Comparison of ENCODE assay signal across 9 mouse cellular contexts in the genomic region with DNA sequence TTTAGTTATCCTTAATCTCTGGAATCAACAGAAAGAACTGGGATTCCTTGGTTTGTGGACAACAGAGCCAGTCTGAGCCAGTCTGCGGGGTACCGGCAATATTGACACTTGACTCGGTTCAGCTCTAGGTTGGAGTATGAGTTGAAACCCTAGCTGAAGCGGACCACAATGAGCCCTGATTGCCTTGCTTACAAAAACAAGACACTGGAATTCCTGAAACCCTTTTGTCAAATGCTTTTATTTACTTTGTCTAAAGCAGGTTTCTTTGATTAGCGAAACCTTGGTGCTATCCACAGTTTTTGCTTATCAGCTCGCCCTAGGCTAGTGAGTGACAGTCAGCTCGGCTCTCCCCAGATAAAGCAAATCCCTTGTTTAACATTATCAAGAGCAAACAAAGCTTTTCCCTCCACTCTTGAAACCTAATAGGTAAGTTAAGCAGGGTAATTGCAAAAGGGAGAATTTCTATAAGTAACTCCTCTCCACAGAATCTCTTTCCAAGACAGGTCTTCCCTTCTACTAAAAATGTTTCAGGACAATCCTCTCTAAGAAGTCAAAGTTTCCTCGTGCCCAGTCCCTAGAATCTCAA.
DNase-seq lines count a peak whose midpoint lies in the region; ATAC-seq and TF ChIP-seq lines count a peak whose summit lies in the region.
"Had no signal": no experiment of that assay in that cellular context is flagged by ENCODE, and none has a peak within 500 bp of the region (broad histone marks: within the 10 kb centered on the region; RNA-seq: fewer than 3 reads in every experiment).

No protein-coding gene starts in this region.

- peak overlapping the region; percentile 81; the same call in 1 of the 2 replicates for H3K9ac ChIP-seq in kidney, postnatal 0 days (ENCODE audit: low read depth, low read length)
- H3K9ac ChIP-seq in embryonic facial prominence, embryonic 14.5 days (ENCODE audit: low read depth, low read length), result peak overlapping the region; percentile 58
- no peak overlapping the region for H3K9ac ChIP-seq in intestine, embryonic 16.5 days (ENCODE audit: low read depth, low read length)
- H3K9ac ChIP-seq in neural tube, embryonic 14.5 days (replicated peaks; ENCODE audit: low read depth, low read length), result peak overlapping the region; percentile 32; the same call in 1 of the 2 replicates

- no peak for TF ChIP-seq CTCF in kidney, postnatal 0 days (IDR thresholded peaks at IDR 0.05; ENCODE audit: low read depth)

- H3K4me3 ChIP-seq in kidney, postnatal 0 days (replicated peaks; ENCODE audit: low read depth, low read length), result peak overlapping the region; percentile 53
- peak overlapping the region; percentile 67 for H3K4me3 ChIP-seq in embryonic facial prominence, embryonic 14.5 days (ENCODE audit: low read depth, low read length)
- peak overlapping the region; percentile 59 for H3K4me3 ChIP-seq in intestine, embryonic 16.5 days (ENCODE audit: low read length)
- peak overlapping the region; percentile 60 for H3K4me3 ChIP-seq in neural tube, embryonic 14.5 days (ENCODE audit: low read depth, low read length)
- H3K4me3 ChIP-seq: megakaryocyte, embryonic 14.5 days had no signal

- 0 out of 2 replicates have a peak, but pooled peaks cover 12% of the 10 kb centered on the region for H3K4me1 ChIP-seq in kidney, postnatal 0 days (replicated peaks; ENCODE audit: insufficient read depth, low read length)
- peaks cover 23% of the 10 kb centered on the region; the same call in 1 of the 2 replicates for H3K4me1 ChIP-seq in embryonic facial prominence, embryonic 14.5 days (ENCODE audit: control insufficient read depth, insufficient read depth, low read length)
- peaks cover 7% of the 10 kb centered on the region for H3K4me1 ChIP-seq in intestine, embryonic 16.5 days (ENCODE audit: control insufficient read depth, insufficient read depth, low read length)
- peaks cover 17% of the 10 kb centered on the region for H3K4me1 ChIP-seq in neural tube, embryonic 14.5 days (ENCODE audit: control insufficient read depth, insufficient read depth, low read length)

- no peak for DNase-seq in kidney, postnatal 0 days (ENCODE audit: low spot score)
- no peak for DNase-seq in kidney, adult 8-10 months
- DNase-seq in embryonic facial prominence, embryonic 14.5 days (ENCODE audit: low spot score), result peak; percentile 61
- DNase-seq in urinary bladder, adult 2 months (ENCODE audit: low spot score), result no peak
- no peak for DNase-seq in layer of hippocampus, adult 9-10 months (ENCODE audit: low spot score)
- DNase-seq in thymus, postnatal 4 days, result no peak

- H3K4me2 ChIP-seq in kidney, postnatal 0 days (ENCODE audit: low read length), result peak overlapping the region; percentile 70
- peak overlapping the region; percentile 85 for H3K4me2 ChIP-seq in embryonic facial prominence, embryonic 14.5 days (ENCODE audit: low read depth, low read length)
- peak overlapping the region; percentile 77 for H3K4me2 ChIP-seq in intestine, embryonic 16.5 days (ENCODE audit: low read depth, low read length)
- H3K4me2 ChIP-seq in neural tube, embryonic 14.5 days (ENCODE audit: low read depth, low read length), result peak overlapping the region; percentile 82

- peak overlapping the region; percentile 27; the same call in 1 of the 2 replicates for H3K27ac ChIP-seq in kidney, postnatal 0 days
- H3K27ac ChIP-seq in embryonic facial prominence, embryonic 14.5 days (replicated peaks; ENCODE audit: low read depth, low read length), result peak overlapping the region; percentile 58
- no peak overlapping the region for H3K27ac ChIP-seq in intestine, embryonic 16.5 days (ENCODE audit: low read length)
- no peak overlapping the region for H3K27ac ChIP-seq in neural tube, embryonic 14.5 days (ENCODE audit: low read depth, low read length)

- no peaks in the 10 kb centered on the region for H3K36me3 ChIP-seq in kidney, postnatal 0 days (ENCODE audit: insufficient read depth, low read length)
- no peaks in the 10 kb centered on the region for H3K36me3 ChIP-seq in embryonic facial prominence, embryonic 14.5 days (ENCODE audit: control insufficient read depth, insufficient read depth, low read length)
- H3K36me3 ChIP-seq in intestine, embryonic 16.5 days (ENCODE audit: control insufficient read depth, insufficient read depth, low read length), result no peaks in the 10 kb centered on the region
- H3K36me3 ChIP-seq in neural tube, embryonic 14.5 days (ENCODE audit: control insufficient read depth, insufficient read depth, low read length), result no peaks in the 10 kb centered on the region

- no peaks in the 10 kb centered on the region for H3K27me3 ChIP-seq in kidney, postnatal 0 days (ENCODE audit: insufficient read depth, low read length)
- H3K27me3 ChIP-seq in embryonic facial prominence, embryonic 14.5 days (replicated peaks; ENCODE audit: control insufficient read depth, insufficient read depth, low read length), result no peaks in the 10 kb centered on the region
- no peaks in the 10 kb centered on the region; the same call in 1 of the 2 replicates for H3K27me3 ChIP-seq in intestine, embryonic 16.5 days (replicated peaks; ENCODE audit: control insufficient read depth, insufficient read depth, low read length)
- no peaks in the 10 kb centered on the region for H3K27me3 ChIP-seq in neural tube, embryonic 14.5 days (ENCODE audit: control insufficient read depth, insufficient read depth, low read length)

- no peaks in the 10 kb centered on the region for H3K9me3 ChIP-seq in kidney, postnatal 0 days (replicated peaks; ENCODE audit: low read length)
- no peaks in the 10 kb centered on the region for H3K9me3 ChIP-seq in embryonic facial prominence, embryonic 14.5 days (ENCODE audit: control insufficient read depth, low read length)
- H3K9me3 ChIP-seq in intestine, embryonic 16.5 days (ENCODE audit: control insufficient read depth, low read length), result no peaks in the 10 kb centered on the region
- no peaks in the 10 kb centered on the region for H3K9me3 ChIP-seq in neural tube, embryonic 14.5 days (ENCODE audit: control insufficient read depth, low read length)
- H3K9me3 ChIP-seq: megakaryocyte, embryonic 14.5 days had no signal

- no peak for ATAC-seq in kidney, postnatal 0 days (replicated peaks; ENCODE audit: low FRiP score, low read depth)
- no peak; the same call in 1 of the 2 replicates for ATAC-seq in embryonic facial prominence, embryonic 14.5 days (ENCODE audit: low read depth)
- no peak for ATAC-seq in intestine, embryonic 16.5 days
- ATAC-seq in neural tube, embryonic 14.5 days (ENCODE audit: low read depth), result no peak

- WGBS in kidney, postnatal 0 days, result 9% methylated on average over 8 of the region's 8 CpGs
- WGBS in embryonic facial prominence, embryonic 14.5 days, result 15% methylated on average over 8 of the region's 8 CpGs
- WGBS in intestine, embryonic 16.5 days, result 29% methylated on average over 8 of the region's 8 CpGs
- 7% methylated on average over 8 of the region's 8 CpGs for WGBS in neural tube, embryonic 14.5 days

Comparison
In these comparisons a context has a peak if more than half of its experiments do, and no peak if none do; other contexts are left out.
1. H3K27ac ChIP-seq: peak in kidney, postnatal 0 days (single experiment) and embryonic facial prominence, embryonic 14.5 days (single experiment); none in intestine, embryonic 16.5 days (single experiment) and neural tube, embryonic 14.5 days (single experiment).
2. Peak in every context shown above with its lines, with median percentiles within 50 percentile points of each other: H3K4me2 ChIP-seq and H3K4me3 ChIP-seq.